Mouse (Mus musculus) bone marrow macrophage, adult 2 months (primary cell): ENCODE measurements around the gene Scpep1.
"Not testable (repeated sequence)": the region's sequence is repeated elsewhere in the genome, so short reads cannot be mapped to it uniquely, and the experiment has no call there.

Experiments used
- CTCF ChIP-seq: IDR thresholded peaks from 2 replicates; pipeline ENCODE4 v1.5.1; 2012; ENCODE audit warnings: low read depth, mild to moderate bottlenecking, low read length, moderate library complexity
- POLR2A ChIP-seq: IDR thresholded peaks from 2 replicates; pipeline ENCODE4 v1.6.1; 2012; ENCODE audit warnings: mild to moderate bottlenecking, low read depth, low read length, borderline replicate concordance

DNA sequence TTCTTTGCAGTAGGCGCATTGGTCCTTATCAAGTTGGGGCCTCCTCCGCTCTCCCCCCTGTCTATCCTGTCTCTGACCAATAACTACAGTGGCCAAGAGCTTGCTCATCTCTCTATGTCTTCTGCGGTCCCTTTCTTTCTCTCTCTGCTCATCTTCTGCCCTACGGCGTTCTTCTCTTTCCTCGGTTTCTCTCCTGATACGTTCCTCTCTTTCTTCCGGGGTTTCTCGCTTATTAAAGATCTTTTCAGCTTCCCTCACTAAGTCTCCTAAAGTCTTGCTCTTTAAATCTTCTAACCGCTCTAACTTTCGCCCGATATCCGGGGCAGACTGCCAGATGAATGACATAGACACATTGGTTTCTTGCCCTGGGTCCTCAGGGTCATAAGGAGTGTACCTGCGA is 61.0 kb downstream of the Scpep1 start:
- TF ChIP-seq POLR2A, CTCF: not testable (repeated sequence)
